Mouse (Mus musculus): ENCODE measurements at regions not wholly inside any gene's neighbourhood (a gene's known extent, or its start where the extent isn't known, plus 50 kb on each side); places are given as distances from the start of the nearest gene placed in this dataset.

DNA sequence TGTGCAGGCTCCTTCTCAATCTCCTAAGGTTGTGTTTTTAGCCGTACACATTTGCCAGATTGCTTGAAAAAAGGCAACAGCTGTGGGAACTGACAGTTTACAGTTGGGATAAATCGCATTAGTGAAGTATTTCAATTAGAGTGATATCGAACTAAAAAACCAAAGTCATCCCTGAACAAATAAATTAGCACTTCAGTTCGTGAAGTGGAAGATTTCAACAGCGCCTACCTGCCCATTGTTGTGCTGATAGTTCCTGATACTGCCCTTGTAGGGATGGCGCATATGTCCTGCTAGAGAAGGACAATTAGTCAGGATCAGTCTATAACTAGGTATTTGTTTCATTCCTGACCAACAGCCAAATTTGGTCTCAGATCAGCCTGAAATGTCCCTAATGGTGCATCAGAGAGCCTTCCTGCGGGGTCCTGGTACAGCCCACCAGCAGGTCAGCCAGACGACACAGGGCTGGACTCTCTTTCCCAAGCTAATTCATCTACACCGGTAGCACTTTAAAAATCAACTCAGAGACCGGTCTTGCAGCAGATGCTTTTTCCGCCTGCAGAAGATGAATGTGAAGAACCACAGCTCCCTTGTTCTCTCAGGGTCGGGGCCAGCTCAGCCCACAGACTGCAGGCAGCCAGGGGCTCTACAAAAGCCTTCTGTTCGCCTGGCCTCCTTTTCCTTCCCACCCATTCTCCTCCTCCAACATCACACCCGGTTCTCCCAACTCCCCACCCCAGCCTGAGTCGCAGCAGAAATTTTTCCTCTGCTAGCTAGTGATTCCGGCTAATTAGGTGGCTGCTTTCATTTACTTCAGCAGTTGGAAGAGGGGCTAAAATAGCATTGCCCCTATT, 146.1 kb downstream of the Psat1 start:
- DNase-seq (ENCODE audit: extremely low spot score, low read depth, low spot score): no peak

DNA sequence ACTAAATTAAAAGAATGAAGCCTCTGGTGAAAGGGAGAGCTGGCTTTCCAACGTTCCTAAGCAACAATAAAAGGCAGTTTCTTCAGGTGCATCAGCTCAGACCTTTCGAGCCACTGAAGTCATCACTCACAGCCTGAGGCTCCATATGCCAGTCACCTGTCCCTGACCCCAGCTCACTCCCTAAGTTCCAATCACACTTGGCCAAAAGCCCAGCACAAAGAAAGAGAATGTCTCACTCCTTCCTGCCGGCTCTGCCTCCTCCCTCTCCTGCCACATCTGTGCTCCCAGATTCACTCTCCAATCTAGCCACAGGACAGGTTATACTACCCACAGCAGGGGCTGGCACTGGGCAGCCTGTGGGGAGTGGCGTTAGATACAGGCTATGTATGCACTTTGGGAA, 150.7 kb downstream of the Psat1 start:
- no peak for DNase-seq (ENCODE audit: extremely low spot score, low read depth, low spot score)

DNA sequence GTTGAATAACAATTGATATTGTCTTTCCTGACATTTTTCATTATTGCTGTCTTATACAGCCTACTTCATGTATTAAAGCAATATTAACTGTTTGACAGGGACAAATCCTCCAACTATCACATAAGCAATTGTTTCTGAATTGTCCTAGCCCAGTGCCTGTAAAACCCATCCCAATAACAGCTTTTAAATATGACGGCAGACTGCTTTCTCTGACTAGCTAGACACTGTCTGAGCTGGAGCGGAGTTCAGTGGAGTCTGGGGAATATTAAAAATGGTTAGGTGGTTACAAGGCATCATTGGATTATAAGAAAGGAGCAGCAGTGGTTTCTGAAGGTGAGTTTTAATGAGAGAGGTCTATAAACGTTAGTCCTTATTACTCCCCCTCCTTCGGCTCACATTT, 155.2 kb downstream of the Psat1 start:
- no peak for DNase-seq (ENCODE audit: extremely low spot score, low read depth, low spot score)

DNA sequence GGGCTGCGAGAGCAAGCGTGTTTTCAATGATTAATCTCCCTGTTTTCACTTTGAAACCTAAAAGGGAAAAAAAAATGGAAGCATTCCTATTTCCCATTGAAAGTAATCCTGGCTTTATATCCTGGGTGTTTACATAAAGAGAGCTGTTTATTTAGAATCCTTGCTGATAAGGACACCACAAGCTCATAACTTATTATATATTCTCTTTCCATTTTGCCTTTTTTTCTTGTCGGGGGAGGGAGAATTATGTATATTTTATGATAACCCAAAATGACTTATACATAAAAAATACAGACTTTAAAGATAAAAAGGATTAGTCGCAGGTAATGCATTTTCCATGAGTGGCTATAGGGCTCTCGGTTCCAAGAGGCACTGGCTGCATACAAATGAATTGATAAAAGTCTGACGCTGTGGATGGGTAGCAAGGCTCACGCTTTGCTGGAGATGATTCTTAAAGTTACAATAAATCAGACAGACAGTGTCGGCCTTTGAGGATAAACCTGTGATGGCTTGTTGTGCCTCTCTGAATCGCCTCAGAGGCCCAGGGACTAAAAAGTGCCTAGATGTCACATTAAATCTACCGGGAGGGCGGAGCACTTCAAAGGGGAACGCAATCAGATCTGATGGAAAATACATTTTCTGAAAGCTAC, 155.7 kb downstream of the Psat1 start:
- DNase-seq (ENCODE audit: extremely low spot score, low read depth, low spot score): no peak

DNA sequence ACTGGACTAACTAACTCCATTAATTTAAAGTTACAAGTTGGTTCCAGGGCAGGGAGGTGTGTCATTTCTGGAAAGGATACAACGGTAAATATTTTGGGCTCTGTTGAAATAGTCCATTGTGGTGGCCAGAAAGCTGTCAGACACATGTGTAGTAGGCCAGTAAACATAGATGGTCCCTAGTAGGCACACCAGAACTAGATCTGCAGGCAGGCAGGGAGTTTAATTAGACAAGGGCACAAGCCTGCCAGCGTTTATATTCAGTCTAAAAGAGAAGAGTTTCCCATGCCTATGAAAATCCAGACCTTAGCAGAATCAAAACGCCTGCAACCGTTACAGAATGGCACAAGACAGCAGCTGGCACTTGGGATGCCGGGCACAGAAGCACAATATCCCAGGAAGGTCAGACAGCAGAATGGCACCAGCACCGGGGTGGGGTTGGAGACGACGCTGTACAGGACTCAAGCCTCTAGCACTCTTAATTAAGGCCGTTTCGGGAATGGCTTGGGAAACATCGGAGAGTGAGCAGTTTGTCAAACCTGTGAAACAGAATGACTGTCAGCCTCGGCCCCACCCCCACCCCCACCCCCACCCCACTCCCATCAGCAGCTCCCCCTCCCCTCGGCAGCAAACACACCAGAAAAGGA, 156.4 kb downstream of the Psat1 start:
- no peak for DNase-seq (ENCODE audit: extremely low spot score, low read depth, low spot score)

DNA sequence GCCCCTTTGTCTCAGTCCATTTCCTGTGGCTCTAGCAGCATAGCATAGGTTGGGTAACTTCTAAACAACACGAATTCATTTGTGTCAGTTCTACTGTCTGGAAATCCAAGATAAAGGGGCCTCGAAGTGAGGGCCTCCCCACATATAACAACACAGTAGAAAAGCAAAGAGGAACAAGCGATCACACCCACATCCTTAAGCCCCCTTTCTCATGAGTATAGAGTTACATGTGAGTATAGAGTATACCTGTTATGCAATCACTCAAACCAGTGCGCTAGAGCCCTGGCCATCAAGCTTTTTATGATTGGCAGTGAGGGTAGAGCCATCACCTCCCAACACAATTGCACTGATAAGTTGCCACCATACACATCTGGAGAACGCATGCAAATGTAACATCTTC, 157.4 kb downstream of the Psat1 start:
- no peak for DNase-seq (ENCODE audit: extremely low spot score, low read depth, low spot score)

DNA sequence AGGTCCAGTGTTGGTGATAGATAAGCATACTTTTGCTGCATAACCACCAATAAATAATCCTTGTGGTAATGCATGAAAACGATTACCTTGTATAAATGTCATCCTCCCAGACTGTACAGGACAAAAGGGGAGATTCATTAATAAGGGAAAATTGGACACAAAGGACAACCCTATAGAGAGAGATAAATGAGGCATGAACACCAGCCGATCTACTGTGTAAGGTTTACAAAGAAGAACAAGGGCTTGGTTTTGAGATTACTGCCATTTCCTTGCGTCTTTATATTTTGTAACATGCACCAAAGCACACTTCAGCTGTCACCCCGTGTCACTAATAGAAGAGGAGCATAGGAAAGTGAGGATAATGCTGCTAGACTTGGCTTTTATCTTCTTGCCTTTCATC, 162.5 kb downstream of the Psat1 start:
- DNase-seq (ENCODE audit: extremely low spot score, low read depth, low spot score): no peak

DNA sequence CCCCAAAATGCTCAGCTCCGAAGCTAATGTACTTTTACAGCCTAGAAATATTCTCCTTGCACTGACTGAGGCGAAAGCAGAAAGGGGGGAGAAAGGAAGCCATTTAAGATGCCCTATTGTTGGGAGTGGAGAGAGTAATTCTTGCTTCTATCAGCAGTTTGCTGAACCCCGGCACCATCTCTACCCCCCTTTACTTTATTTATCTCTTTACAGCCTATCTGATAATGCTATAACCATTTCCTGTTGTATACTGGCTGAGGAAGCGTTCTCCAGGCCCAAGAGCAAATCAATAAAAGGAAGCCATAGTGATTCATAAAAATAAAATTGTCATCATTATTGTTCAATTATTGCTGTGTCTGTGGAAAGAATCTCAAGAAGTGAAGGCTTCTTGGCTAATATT, 177.5 kb downstream of the Psat1 start:
- no peak for DNase-seq (ENCODE audit: extremely low spot score, low read depth, low spot score)

DNA sequence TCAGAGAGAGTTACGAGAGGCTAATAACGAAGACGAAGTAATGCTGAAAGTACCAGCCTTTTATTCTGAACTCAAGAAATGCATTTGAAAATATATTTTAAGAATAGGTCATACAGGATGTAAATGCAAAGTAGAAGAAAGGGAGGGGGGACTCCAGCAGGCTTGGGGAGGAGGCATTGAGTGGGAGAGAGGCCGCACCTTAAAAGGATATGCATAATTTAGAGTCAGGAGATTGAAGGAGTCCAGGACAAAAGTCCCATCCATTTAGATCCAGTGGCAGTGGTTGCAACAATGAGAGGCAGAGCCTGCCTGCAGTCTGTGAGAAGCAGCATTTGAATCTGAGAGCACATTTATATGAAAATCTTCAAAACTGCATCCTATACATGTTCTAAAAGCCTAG, 186.1 kb downstream of the Psat1 start:
- no peak for DNase-seq (ENCODE audit: extremely low spot score, low read depth, low spot score)

DNA sequence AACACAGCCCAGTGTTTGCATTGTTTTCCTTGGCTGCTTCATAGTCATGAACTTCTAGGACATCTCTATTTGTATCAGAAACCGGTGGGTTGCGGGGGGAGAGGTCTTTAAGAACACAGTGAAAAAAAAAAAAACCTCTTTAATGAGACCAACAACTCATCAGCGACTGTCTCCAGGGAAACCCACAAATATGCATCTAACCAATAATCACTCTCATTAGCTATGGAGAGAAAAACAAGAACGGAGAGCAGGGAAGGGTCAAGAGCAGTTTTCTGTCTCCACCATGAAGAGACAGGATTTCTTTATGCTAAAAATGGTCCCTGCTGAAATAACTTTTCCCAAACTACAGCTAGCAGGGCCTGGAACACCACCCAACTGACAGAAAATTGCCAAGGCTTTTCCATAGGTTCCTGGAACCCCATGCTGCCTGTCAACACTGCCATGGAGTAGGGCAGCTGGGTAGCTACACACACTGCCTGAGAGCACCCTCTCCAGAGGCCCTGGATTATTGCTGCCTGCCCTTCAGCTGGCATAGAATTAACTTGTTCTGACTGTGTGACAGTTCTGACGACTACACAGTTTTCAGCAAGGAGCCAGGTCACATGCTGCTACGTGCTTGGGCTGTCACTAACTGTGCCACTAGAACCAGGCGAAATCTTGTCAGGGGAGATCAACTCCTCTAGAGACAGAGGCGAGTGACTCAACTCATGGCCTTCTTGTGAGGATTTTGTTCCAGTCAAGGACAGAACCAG, 201.9 kb downstream of the Psat1 start:
- DNase-seq (ENCODE audit: extremely low spot score, low read depth, low spot score): no peak

DNA sequence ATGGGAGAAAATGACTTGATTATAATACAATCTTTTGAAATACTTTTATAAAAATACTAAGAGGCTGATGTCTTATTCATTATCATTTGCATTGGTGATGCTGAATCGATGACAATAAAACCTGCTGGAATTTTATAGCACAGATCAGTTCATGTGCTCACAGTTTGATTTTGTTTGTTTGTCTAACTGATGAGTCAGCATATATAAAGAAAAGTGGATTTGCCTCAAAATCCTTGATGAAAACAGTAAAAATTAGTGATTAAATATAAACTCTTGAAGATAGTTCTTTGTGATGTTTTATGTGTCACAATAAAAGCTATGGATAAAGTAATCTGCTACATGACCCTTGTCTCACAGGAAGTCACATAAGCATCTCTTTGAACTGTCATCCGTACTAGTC, 210.9 kb downstream of the Psat1 start:
- DNase-seq (ENCODE audit: extremely low spot score, low read depth, low spot score): no peak

DNA sequence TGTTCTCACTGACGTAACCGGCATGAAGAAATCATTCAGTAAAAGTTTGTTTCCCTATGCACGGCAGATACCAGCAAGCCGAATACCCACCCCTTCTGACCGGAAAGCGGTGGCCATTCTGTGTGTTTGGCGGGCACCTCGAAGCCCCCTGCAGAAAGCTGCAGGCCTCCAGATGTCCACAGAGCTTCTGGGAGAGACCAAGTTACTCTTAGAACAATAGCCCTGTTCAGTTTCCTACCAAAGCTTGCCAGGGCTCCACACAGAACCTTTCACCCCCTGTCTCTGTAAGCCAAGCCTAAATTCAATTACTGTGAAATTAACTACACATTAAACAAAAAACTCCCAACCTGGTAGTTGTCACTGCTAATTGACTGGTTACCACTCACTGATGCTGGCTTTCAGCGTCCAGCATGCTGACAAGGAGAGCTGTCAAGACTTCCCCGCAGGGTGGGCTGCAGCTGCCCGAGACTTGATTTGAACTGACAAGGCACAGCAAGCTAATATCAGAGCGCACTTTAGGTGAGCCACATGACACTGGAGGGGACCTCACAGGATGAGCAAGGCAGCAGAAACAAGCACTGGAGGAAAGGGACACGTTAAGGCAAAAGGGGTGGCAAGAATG, 220.2 kb downstream of the Psat1 start:
- DNase-seq (ENCODE audit: extremely low spot score, low read depth, low spot score): no peak

DNA sequence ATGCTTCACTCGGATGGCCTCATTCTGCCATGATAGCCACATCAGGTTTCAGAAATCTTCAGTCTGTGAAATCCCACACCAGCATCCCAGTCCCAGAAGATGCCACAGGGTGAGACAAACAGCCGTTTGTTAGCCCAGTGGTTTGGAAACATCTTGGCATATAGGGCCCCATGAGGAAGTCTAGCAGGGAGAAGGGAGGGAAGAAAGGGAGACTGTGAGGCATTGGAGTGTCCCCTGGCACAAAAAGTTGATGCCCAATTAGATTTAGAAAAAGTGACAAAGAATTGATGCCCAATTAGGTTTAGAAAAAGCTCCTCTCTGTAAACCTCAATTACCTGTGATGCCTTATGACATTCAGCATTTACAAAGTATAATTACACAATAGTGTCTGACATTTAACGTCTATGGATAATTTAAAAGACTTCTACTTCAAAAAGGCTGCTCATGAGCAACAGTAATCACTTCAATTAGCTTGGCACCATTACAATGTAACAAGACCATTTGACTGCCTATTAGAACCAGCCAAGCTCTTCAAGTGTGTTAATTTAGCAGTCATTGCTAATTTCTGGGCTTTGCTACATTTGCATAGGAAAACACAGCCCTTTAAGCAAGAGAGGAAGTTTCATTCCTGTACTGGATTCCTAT, 254.6 kb downstream of the Psat1 start:
- DNase-seq (ENCODE audit: extremely low spot score, low read depth, low spot score): no peak

DNA sequence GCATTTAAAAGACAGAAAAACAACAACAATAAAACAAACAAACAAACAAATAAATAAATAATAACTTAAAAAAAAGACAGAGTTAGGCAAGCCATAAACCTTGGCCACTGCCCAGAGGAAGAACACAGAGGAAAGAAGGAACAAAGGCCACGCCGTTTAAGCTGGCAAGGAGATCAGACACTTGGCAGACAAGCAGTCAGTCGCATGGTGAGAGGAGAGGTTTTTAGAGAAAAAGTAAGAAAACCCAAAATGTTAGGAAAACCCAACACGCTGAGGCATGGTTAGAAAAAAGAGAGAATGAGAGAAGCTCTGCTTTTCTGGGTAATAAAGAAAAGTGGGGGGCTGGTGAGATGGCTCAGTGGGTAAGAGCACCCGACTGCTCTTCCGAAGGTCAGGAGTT, 277.1 kb downstream of the Psat1 start:
- DNase-seq (ENCODE audit: extremely low spot score, low read depth, low spot score): no peak

DNA sequence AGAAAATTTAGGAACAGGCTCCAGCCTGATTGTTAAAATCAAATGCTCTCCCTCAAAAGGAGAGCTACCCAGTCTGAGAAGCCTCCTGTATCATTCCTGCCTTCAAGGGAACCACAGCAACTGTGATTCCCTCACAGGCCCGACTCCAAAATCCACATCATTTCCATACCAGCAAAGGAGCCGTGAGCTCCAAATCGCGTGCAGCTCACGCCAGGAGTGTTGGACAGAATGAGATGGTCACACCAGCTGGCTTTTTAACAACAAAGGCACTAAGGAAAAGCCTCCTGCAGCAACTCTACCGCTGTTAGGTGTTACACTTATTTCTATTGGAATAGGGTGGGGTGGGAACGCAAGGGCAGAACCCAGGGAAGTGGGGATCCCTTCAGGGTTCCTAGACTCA, 277.6 kb downstream of the Psat1 start:
- no peak for DNase-seq (ENCODE audit: extremely low spot score, low read depth, low spot score)

DNA sequence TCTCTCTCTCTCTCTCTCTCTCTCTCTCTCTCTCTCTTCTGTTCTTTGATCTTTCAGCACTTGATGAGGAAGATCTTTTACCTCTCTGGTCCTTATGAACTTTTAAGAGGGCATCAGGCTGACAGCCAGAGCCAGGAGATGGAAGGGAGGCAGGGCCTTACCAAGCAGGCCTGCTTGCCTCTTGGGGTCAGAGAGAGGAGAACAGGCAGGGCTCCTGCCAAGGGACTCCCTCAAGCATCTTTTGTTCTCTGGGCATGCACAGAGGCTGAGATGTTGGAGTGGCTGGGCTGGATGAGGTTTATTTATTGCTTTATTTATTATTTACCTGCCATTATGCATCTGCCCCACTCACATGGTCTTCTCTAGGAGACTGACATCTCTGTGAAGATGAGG, 278.5 kb downstream of the Psat1 start:
- DNase-seq (ENCODE audit: extremely low spot score, low read depth, low spot score): no peak

DNA sequence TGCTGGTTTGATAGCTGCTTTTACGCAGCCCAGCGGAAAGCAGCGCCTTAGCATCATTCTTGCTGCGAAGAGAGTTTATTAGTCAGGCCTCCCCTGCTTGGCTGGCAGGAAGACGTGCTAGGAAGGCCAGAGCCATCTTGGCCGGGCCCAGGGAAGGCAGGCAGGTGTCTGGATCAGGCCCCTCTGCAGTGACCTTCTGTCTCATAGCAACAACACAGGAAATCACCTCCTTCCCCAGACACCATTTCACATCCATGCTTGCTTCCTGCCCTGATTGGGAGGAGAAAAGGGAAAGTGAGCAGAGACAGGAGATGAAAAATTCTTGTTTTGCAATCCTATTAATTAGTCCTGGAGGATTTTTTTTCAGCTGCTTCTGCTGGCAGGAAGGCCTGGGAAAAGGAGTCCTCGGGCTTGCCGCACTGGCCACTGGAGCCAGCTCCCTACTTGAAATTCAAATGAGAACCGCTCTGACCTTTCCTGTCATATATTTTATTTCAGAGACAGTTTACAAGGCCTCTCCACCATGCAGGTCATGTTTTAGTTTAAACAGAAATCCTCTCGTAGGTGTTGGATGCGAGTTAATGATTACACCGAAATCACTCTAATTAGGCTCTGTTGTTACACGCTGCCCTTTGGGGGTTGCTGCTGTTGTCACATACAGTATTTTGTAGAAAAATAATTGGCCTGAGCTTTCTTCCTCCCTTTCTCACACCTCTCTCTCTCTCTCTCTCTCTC, 279.1 kb downstream of the Psat1 start:
- no peak for DNase-seq (ENCODE audit: extremely low spot score, low read depth, low spot score)

DNA sequence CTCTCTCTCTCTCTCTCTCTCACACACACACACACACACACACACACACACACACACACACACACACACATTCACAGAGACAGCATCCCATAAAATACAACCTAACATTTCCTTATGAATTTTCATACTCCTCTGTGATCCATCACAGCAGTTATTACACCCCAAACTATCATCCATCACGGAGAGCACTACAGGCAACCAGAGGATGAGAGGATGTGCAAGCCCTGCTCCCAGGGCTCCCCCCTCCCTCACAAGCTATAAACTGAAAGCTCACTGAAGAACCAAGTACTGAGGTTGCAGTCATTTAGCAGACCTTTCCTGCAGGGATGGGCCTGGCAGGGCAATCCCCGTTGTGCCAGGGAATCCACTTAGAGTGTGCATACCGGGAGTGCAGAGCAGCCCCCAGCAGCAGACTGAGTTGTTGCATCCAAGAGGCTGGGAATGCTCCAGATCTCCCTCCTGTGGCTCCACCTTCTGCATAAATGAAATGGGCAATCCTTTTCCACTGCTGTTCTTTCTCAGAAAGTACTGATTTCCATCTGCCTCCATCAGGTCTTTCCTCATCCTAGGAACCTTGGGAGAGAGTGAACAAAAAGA, 283.4 kb downstream of the Psat1 start:
- DNase-seq (ENCODE audit: extremely low spot score, low read depth, low spot score): no peak

DNA sequence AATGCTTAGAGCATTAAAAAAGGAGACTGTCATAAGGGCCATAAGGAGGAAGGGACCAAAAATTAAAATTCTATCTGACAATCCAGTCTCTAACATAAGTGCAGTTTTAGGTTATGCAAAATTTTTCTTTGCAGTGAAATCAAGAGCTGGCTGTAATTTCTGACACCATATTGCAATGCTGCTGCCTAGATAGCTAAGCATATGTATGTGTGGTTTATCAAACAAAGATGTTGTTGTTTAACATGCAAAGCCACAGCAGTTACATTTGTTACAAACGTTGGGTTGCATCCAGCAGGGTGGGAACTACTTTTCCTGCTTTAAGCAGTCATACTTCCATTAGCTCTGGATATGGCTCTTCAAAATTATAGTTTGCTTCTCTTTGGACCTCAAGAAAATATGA, 288.5 kb downstream of the Psat1 start:
- no peak for DNase-seq (ENCODE audit: extremely low spot score, low read depth, low spot score)

DNA sequence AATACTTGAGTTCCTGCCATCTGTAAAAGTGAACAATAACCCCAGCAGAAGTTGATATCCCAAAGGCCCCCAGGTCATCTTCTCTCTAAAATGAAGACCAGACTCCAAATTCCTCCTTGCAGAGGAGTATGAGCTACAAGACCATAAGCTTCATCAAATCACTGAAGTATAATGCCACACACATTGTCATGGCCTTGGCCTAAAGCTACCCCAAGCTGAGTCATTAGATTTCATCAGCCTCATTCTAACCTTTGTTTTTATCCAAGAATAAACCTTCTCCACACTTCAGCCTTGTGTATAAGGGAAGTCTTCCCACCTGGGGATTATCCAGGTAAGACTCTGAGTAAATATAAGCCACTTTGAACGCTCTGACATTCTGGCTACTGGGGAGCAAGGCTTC, 289.3 kb downstream of the Psat1 start:
- DNase-seq (ENCODE audit: extremely low spot score, low read depth, low spot score): no peak

Measured in hindlimb bud, embryonic 11.5 days (tissue).